Mouse (Mus musculus): ENCODE data around the gene Exoc3.

The Exoc3 gene

DNA sequence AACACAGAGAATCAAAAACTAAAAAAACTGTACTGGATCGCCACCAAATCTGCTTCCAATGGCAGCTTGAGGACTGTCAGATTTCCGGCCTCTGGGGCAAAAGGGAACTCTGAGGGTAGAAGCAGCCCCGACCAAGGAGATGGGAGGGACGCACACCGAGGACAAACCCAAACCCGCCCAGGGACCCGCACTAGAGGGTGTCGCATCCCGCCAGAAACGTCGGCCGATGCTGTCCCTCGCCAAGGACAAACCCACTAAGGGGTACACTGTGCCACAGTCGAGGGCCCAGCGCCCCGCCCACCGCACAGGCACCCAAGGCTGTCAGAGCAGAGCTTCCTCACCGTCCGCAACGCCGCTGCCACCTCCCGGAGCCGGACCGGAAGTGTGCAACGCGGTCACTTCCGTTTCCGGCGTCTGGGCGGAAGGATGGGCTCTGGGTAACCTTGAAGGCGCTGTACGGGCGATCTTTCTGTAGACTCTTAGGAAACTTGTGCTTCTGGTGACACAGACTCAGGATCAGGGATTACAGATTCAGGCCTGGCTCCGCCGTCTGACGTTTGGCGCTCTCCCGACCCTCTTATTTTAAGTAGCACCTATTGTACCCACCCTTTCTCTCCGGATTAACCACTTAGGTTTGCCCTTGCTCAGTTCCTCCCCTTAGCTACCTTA lies at the start of gene Exoc3:
Gene Exoc3 (minus strand): TSS at position 416 of the 669 bp plus-strand sequence.
- DNase-seq = peak; percentile 92

- no peak for DNase-seq
Measured at GRCm38 (mm10) chr13:74246494-74246893, 38.0 kb upstream of the Exoc3 start.

GRCm38 (mm10) chr13:74245899-74246231 lies 37.3 kb upstream of the Exoc3 start:
- DNase-seq = no peak

- peak; percentile 71 for DNase-seq
Measured at GRCm38 (mm10) chr13:74245214-74245898, 36.8 kb upstream of the Exoc3 start.

GRCm38 (mm10) chr13:74237574-74237973 lies 29.0 kb upstream of the Exoc3 start:
- no peak for DNase-seq

- no peak for DNase-seq
Measured at GRCm38 (mm10) chr13:74220659-74221058, 12.1 kb upstream of the Exoc3 start.

- DNase-seq = no peak
Measured at GRCm38 (mm10) chr13:74218441-74218840, 9.9 kb upstream of the Exoc3 start.

DNA sequence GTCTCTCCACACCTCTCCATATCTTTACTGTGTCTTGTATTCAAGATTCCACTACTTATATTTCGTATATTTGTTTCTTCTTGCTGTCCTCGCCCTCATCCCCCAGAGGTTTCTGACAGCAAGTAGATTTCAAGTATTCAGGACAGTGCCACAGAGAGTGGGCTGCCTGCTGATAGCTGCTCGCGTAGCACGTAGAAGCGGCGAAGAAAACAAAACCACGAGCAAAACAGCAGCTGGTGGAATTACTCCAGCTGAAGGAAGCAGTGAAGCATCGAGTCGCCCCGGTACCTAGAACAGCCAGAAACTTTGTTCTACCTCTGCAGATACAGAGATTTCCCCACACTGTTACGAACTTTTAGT lies 434 bp upstream of the Exoc3 start:
- DNase-seq = no peak

GRCm38 (mm10) chr13:74196451-74196850 lies 12.1 kb downstream of the Exoc3 start:
- DNase-seq = no peak

DNA sequence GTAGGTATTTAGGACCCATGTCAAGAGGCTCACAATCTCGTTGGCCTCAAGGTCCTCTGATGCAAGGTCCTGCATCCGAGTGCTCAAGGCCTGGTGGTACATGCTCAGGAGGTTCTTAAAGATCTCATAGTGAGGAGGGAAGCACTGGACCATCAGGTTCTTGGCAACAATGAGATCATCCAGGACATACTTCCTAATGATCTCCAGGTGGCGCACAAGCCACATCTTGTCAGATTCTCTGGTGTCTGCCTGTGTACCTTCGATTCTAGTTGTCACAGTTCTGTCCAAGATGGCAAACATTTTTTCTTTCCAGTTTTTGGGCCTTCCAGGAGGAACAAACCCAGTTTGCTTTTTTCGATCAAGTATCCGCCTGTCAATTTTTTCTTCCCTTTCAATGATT lies 15.9 kb downstream of the Exoc3 start:
- DNase-seq = peak; percentile 16

GRCm38 (mm10) chr13:74183011-74183695 lies 25.4 kb downstream of the Exoc3 start:
- no peak for DNase-seq

- DNase-seq = no peak
Measured at GRCm38 (mm10) chr13:74172036-74172435, 36.5 kb downstream of the Exoc3 start.

- no peak for DNase-seq
Measured at GRCm38 (mm10) chr13:74169446-74170164, 38.9 kb downstream of the Exoc3 start.

- peak; percentile 13 for DNase-seq
Measured at GRCm38 (mm10) chr13:74167492-74167891, 41.0 kb downstream of the Exoc3 start.

- no peak for DNase-seq
Measured at GRCm38 (mm10) chr13:74167057-74167413, 41.5 kb downstream of the Exoc3 start.

GRCm38 (mm10) chr13:74166348-74167056 lies 42.0 kb downstream of the Exoc3 start:
- peak; percentile 49 for DNase-seq

GRCm38 (mm10) chr13:74147327-74147726 lies 61.2 kb downstream of the Exoc3 start:
- DNase-seq = no peak

DNA sequence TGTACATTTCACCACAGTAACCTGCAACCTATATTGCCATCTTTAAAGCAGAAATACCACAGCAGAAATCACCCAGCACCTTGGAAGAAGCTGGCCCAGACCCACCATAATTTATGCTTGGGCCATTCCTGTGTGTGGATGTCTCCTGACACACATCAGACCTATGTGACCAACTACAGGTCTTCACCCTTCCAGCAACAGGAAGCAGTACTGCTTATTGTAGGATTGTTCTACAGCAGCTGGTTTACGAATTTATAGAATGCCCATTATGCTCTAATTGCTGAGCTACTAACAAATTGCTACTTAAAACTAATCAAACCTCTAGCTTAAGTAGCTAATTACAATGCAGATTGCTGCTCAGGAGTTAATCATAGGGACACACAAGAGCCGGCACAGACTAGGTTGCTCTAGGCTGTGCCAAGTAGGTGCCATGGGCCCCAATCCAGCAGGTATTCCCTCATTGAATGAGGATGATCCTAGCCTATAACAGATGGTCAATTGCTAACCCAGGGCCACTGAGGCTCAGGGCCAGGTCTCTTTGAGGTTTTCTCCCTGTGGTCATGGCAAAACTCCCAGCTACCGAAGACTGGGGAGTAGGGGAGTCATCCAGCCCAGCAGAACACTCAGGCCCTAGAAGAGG lies 62.4 kb downstream of the Exoc3 start:
- no peak for DNase-seq

- no peak for DNase-seq
Measured at GRCm38 (mm10) chr13:74144120-74144884, 64.2 kb downstream of the Exoc3 start.

- no peak for DNase-seq
Measured at GRCm38 (mm10) chr13:74143282-74143681, 65.2 kb downstream of the Exoc3 start.

DNA sequence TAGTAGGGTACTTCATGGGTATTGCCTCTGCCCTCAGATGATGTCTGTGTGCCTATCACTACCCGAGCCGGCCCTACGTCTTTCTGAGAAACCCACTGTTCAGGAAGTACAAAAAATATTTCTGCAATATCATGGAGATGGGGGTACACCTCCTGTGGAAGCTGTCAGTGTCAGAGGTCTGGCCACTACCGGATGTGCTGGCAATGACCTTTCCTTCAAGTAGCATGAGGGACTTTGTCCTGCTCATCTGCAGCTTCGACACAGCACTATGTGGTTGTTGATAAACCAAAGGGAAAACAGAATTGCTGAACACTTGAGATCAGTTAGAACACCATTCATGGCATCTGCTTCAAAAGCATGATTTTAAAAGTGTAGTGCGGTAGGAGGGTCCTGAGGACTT lies 67.7 kb downstream of the Exoc3 start:
- no peak for DNase-seq
